Mouse (Mus musculus) hindbrain, postnatal 0 days (tissue): ENCODE measurements around the gene Speg. TPM values are rescaled to one million over a fixed set of nuclear protein-coding genes. Genes with fewer than 3 reads are reported as not detected.

Experiments used
- ATAC-seq: fragments of 200-750 bp; cut with Nextera tagmentation; 2 replicates; pipeline ENCODE4 v1.8.0; 2017; ENCODE audit warnings: mild to moderate bottlenecking, moderate TSS enrichment, moderate library complexity
- DNase-seq: peaks from one replicate; pipeline ENCODE4 v3.0.0-alpha.2; 2015; ENCODE audit warnings: low spot score
- H3K27ac ChIP-seq: fragments of 300-500 bp; sonication (generic); 2 replicates; pipeline ENCODE4 v1.5.1; 2014; ENCODE audit warnings: mild to moderate bottlenecking
- H3K27me3 ChIP-seq: fragments of 300-500 bp; sonication (generic); 2 replicates; pipeline ENCODE4 v1.6.1; 2014; ENCODE audit warnings: low read length, mixed read lengths; ENCODE audit not compliant: insufficient read depth
- H3K36me3 ChIP-seq: fragments of 300-500 bp; sonication (generic); 2 replicates; pipeline ENCODE4 v1.6.1; 2014; ENCODE audit warnings: low read length, mixed read lengths; ENCODE audit not compliant: insufficient read depth
- H3K4me1 ChIP-seq: fragments of 300-500 bp; sonication (generic); 2 replicates; pipeline ENCODE4 v1.6.1; 2014; ENCODE audit warnings: antibody characterized with exemption, low read length, mixed read lengths; ENCODE audit not compliant: insufficient read depth
- H3K4me2 ChIP-seq: fragments of 300-500 bp; sonication (generic); 2 replicates; pipeline ENCODE4 v1.6.1; 2014; ENCODE audit warnings: low read depth, mild to moderate bottlenecking, low read length, moderate library complexity, mixed read lengths
- H3K4me3 ChIP-seq: fragments of 300-500 bp; sonication (generic); 2 replicates; pipeline ENCODE4 v1.5.1; 2014; ENCODE audit warnings: low read length
- H3K9ac ChIP-seq: fragments of 300-500 bp; sonication (generic); replicated peaks from 2 replicates; pipeline ENCODE4 v1.6.1; 2014; ENCODE audit warnings: mild to moderate bottlenecking, low read length, moderate library complexity, mixed read lengths
- H3K9me3 ChIP-seq: fragments of 300-500 bp; sonication (generic); 2 replicates; pipeline ENCODE4 v1.6.1; 2016; ENCODE audit warnings: low read length, mixed read lengths
- CTCF ChIP-seq: IDR thresholded peaks from 2 replicates; pipeline ENCODE4 v1.5.1; 2016; ENCODE audit warnings: antibody characterized with exemption, control low read depth, low read depth
- WGBS: fragments of 180-500 bp; shearing (Covaris S2); extraction: QIAGEN DNeasy Blood & Tissue Kit; methylation state at CpG from one replicate; pipeline ENCODE4 v1.1.7; 2014; 5-methylcytosine and 5-hydroxymethylcytosine counted together
- polyA plus RNA-seq: library from polyadenylated mRNA; unstranded; fragments of >200 nt; fragmentation: Nextera tagmentation; extraction: Ambion mirVana; gene quantifications from 2 replicates; pipeline ENCODE4 v1.2.1, GENCODE M21; 2015
- total RNA-seq: library from RNA; depleted of rRNA; stranded (reverse); fragments of >200 nt; gene quantifications from 2 replicates; pipeline ENCODE4 v1.2.3, GENCODE M21; 2014

Gene Speg
- total and polyA plus RNA-seq, 2 experiments from 2014 or later: 19.9 to 50.4 TPM

DNA sequence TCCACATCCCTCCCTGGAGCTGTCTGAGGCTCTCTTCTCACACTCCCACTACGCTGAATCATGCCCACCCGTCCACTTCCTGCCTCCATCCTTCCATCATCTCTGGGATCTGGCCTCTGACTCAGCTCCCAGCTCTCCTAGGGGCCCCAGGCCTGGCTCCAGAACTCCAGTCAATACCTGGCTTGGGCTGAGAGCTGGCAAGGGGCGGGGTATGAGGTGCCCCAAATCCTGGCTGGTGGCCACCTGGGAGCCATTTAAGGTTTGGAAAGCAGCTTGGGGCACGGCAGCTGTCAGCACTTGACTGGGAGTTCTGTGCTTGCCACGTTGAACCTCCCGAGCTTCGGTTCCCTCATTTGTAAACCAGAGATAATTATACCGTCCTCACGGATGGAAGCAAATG lies 18.0 kb downstream of the Speg start:
- 38% methylated on average over 9 of the region's 9 CpGs for WGBS
- H3K27ac ChIP-seq: peak overlapping the region; percentile 26; the same call in 1 of the 2 replicates

DNA sequence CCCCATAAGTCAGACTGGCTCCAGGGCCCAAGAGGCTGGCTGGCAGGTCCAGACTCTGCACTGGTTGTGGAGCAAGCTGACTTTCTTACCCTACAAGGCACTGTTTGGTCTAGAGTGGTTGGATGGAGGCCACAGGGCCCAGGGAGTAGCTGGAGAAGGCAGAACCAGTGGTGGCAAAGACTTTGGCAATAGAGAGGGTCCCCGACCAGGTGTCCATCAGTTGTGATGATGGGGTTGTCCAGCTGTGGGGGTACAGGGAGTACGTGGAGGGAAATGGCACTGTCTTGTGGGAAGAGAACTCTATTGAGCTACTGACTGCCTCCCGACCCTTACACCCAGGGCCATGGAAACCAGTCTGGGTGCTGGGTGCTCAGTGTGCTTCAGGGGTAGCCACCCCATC lies 18.7 kb downstream of the Speg start:
- Histone ChIP-seq H3K36me3 (no peaks in the 10 kb centered on the region; the same call in 1 of the 2 replicates), H3K4me2 (no peak overlapping the region), H3K9me3 (no peaks in the 10 kb centered on the region), H3K9ac (no peak overlapping the region), H3K4me1 (peaks cover 15% of the 10 kb centered on the region), H3K27ac (no peak overlapping the region), H3K4me3 (no peak overlapping the region), H3K27me3 (no peaks in the 10 kb centered on the region)
- ATAC-seq (no peak), DNase-seq (no peak)
- WGBS: 81% methylated on average over 3 of the region's 3 CpGs
- TF ChIP-seq CTCF: no peak

More for the DNA sequence above, 18.0 kb downstream of the Speg start:
- H3K36me3 ChIP-seq: no peaks in the 10 kb centered on the region; the same call in 1 of the 2 replicates
- H3K9ac ChIP-seq: no peak overlapping the region
- peaks cover 2% of the 10 kb centered on the region; the same call in 1 of the 2 replicates for H3K27me3 ChIP-seq
- DNase-seq (no peak), ATAC-seq (no peak)
- no peak overlapping the region for H3K4me2 ChIP-seq
- peaks cover 13% of the 10 kb centered on the region for H3K4me1 ChIP-seq
- no peak overlapping the region for H3K4me3 ChIP-seq
- TF ChIP-seq CTCF: no peak
- H3K9me3 ChIP-seq: no peaks in the 10 kb centered on the region

DNA sequence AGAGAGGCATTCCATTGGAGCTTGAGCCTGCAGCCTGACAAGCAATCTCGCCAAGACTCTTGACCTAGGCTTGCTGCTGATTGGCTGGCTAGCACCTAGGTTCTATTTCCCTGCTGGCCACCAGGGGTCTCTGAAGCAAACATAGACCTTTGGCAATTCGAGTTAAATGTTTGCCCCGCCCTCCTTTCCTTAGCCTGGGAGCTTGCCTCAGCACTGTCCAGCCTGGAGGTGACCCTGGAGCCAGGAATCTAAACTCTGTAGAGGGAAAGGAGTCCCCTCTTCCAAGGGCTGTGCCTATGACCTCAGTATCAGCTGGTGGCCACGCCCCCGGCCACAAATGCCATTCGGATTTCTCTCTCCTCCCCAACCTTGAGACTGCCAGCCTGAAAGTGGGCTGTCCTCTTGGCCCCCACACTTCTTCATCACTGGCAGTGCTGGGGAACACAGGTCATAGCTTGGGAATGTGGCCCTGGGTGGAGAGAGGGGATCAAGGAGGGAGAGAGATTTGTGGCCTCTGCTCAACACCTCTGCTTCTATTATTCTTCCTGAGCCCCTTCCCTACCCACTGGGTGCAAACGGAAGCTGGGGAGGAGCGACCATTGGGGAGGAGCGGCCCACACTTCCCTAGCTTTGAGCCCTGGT lies 23.8 kb downstream of the Speg start:
- H3K27me3 ChIP-seq: no peaks in the 10 kb centered on the region
- no peak overlapping the region for H3K4me3 ChIP-seq
- H3K9me3 ChIP-seq: no peaks in the 10 kb centered on the region
- peak overlapping the region; percentile 3; the same call in 1 of the 2 replicates for H3K27ac ChIP-seq
- no peak overlapping the region for H3K4me2 ChIP-seq
- ATAC-seq: peak; percentile 61
- peak; percentile 82 for DNase-seq
- peaks cover 21% of the 10 kb centered on the region for H3K4me1 ChIP-seq
- no peak overlapping the region for H3K9ac ChIP-seq
- peaks cover 3% of the 10 kb centered on the region for H3K36me3 ChIP-seq
- WGBS: 22% methylated on average over 9 of the region's 9 CpGs
- peak; percentile 81 for TF ChIP-seq CTCF

DNA sequence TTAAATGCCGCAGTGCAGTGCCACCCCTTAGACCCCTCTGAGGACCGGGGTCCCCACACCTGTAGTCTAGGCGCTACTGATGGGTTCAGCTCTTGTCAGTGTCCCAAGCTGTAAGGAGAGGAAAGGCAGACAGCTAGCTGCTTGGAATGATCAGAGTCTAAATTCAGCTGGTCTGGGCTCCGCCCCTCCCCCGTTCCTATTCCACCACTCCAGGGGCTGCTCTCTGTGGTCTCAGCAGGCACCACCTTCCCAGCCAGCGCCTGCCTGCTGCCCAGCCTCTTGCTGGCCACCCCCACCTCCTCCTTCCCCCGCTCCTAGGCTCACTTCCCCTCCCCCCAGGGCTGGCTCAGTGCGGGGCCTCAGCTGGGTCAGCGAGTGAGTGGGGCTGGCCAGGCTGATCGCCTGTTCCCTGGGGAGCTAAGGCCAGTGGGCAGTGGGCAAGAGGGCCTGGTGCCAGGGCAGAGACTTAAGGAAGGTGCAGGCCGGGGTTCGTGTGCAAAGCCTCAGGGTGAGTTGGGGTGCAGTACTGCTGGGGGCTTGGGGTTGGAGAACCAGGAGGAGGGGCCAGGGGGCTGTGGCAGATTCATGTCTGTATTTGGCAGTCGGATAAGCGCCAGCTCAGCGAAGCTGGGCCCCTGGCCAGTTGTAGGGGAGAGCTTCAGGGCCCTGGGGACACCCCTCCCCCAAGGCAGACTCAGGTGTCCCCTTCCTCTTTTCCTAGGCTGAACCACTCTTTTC lies 24.8 kb downstream of the Speg start:
- Histone ChIP-seq H3K4me2 (peak overlapping the region; percentile 38), H3K27ac (peak overlapping the region; percentile 71), H3K9me3 (no peaks in the 10 kb centered on the region), H3K9ac (0 out of 2 replicates have a peak overlapping the region, but pooled peaks have one; percentile 17), H3K27me3 (no peaks in the 10 kb centered on the region), H3K4me1 (peaks cover 18% of the 10 kb centered on the region), H3K36me3 (peaks cover 3% of the 10 kb centered on the region), H3K4me3 (peak overlapping the region; percentile 16)
- WGBS: 9% methylated on average over 15 of the region's 15 CpGs
- DNase-seq: peak; percentile 69
- no peak for TF ChIP-seq CTCF
- ATAC-seq: peak; percentile 77

DNA sequence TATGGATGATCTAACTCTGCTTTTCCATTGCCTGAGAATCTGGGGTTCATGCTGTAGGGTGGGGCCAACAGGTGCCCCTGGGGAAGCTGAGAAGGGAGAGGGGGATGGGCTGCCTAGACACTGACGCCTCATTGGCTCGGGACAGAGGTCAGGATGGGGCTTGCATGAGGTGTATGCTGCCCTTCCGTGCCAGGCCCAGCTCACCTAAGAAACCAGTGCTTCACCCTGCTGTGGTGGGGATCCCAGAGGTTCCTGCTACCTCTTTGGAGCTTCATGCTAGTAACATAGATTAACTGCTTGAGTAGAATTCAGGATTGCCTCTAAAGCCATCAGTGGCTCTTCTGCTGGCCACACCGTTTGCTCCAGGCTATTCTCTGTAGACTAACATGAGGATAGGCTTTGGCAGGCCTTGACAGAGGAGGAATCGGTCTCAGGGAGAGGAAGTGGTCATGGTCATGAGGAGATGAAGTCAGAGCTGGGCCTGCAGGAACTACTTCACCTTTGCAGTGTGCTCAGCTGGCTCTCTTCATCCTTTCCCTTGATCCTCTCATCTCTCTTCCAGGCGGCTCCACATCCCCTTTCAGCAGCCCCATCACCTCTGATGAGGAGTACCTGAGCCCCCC lies 25.5 kb downstream of the Speg start:
- 52% methylated on average over 6 of the region's 6 CpGs for WGBS
- peaks cover 3% of the 10 kb centered on the region for H3K36me3 ChIP-seq

DNA sequence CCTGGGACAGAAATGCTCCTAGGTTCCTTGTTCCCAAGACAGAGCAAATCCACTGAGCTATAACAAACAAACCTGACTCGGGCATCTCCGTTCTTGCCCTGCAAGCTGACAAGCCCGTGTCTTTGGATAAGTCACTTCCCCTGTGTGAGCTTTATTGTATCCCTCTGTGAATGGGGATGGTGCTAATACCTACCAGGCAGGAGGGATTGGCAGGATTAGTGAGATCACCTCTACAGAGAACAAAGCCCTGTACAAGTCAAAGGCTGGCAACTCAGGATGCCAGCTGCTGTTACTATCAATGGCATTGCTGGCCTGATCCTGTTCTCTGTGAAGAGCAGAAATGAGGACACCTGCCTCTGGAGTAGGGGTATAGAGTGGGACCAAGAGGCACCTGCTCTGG lies 30.4 kb downstream of the Speg start:
- no peak overlapping the region for H3K4me3 ChIP-seq
- no peak for TF ChIP-seq CTCF
- H3K27ac ChIP-seq: no peak overlapping the region
- no peaks in the 10 kb centered on the region for H3K9me3 ChIP-seq
- WGBS: 85% methylated on average over 3 of the region's 3 CpGs
- DNase-seq (no peak), ATAC-seq (no peak)
- no peak overlapping the region for H3K4me2 ChIP-seq
- H3K9ac ChIP-seq: no peak overlapping the region
- H3K4me1 ChIP-seq: no peaks in the 10 kb centered on the region
- H3K36me3 ChIP-seq: peaks cover 11% of the 10 kb centered on the region
- no peaks in the 10 kb centered on the region for H3K27me3 ChIP-seq

More for the DNA sequence above, 25.5 kb downstream of the Speg start:
- Histone ChIP-seq H3K4me1 (peaks cover 18% of the 10 kb centered on the region), H3K9me3 (no peaks in the 10 kb centered on the region), H3K27ac (peak overlapping the region; percentile 48; the same call in 1 of the 2 replicates), H3K27me3 (no peaks in the 10 kb centered on the region), H3K4me2 (peak overlapping the region; percentile 38), H3K4me3 (no peak overlapping the region), H3K9ac (no peak overlapping the region)
- ATAC-seq: no peak
- no peak for DNase-seq
- no peak for TF ChIP-seq CTCF
